Mouse (Mus musculus) cerebellum, adult 2 months (tissue): ENCODE measurements around the gene Sh3gl2.

Experiments
- CTCF ChIP-seq: fragments of 200-500 bp; IDR thresholded peaks from 2 replicates; pipeline ENCODE4 v1.5.1; 2011; ENCODE audit warnings: low read depth, mild to moderate bottlenecking, control low read depth, low read length, moderate library complexity, borderline replicate concordance; ENCODE audit not compliant: insufficient read depth
- POLR2A ChIP-seq: fragments of 200-500 bp; IDR thresholded peaks from 2 replicates; pipeline ENCODE4 v1.6.1; 2011; ENCODE audit warnings: low read length, control low read depth, borderline replicate concordance; ENCODE audit not compliant: insufficient read depth

GRCm38 (mm10) chr4:85256461-85257202 lies 51.7 kb downstream of the Sh3gl2 start:
- TF ChIP-seq CTCF (no peak), POLR2A (no peak)
